Mouse (Mus musculus): ENCODE measurements around the gene Armc9.

GRCm38 (mm10) chr1:86307871-86308641, 153.5 kb downstream of the Armc9 start:
- peak; percentile 46; the same call in 1 of the 2 replicates for TF ChIP-seq CTCF (IDR thresholded peaks at IDR 0.05; ENCODE audit: control insufficient read depth, insufficient read depth, low read length)
- TF ChIP-seq POLR2A (IDR thresholded peaks at IDR 0.05; ENCODE audit: borderline replicate concordance, control insufficient read depth, low read depth, low read length) = no peak
